Mouse (Mus musculus): ENCODE measurements around the gene Rassf8.

Gene Rassf8

GRCm38 (mm10) chr6:145776241-145776640 lies 29.7 kb downstream of the Rassf8 start:
- DNase-seq (ENCODE audit: low spot score in 2 of 2), result no peak

DNA sequence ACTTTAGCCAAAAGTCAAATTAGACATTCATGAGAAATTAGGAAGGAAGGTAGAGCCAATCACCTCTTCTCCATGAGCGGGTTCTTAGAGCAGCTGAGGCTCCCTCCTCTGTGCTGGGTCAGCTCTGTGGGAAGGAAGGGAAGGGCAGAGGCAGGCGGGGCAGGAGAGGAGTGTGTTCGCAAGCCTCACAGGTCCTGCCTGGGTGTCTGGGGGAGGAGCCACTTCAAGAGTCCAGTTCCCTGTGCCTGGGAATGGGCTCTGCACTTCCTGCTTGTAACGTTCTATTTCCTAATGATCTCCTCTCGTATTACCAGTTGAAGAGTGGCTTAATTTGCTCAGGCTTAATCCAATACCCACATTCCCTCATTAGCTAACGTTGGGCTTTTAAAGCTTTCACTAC lies 32.8 kb downstream of the Rassf8 start:
- no peak for DNase-seq (ENCODE audit: low spot score in 2 of 2)

DNA sequence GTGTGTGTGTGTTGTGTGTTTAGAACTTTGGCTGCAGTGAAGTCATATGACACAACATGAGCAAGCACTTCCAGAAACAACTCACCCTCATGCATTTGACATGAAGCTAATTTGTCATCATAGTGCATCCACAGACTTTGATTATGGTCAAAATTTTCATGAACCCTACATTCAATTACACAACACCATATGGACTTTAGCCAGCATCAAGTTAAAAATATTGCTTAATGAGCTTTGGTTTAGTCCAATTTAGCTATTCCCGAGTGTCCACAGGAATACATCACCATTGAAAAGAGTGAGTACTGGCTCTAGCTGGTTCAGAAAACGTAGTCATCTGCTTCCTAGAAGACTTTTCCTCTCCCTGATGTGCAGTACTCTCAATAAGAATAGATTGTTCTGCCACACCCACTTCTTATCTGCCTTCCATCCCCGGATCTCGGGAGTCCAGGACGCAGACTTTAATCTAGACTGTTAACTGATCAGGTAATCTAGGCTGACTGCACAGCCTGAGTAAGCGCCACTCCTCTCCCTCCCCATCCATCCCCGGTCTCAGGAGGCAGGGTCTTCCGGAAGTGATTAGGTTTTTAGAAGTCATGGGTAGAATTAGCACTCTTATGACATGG lies 33.7 kb downstream of the Rassf8 start:
- DNase-seq (ENCODE audit: low spot score in 2 of 2), result no peak

DNA sequence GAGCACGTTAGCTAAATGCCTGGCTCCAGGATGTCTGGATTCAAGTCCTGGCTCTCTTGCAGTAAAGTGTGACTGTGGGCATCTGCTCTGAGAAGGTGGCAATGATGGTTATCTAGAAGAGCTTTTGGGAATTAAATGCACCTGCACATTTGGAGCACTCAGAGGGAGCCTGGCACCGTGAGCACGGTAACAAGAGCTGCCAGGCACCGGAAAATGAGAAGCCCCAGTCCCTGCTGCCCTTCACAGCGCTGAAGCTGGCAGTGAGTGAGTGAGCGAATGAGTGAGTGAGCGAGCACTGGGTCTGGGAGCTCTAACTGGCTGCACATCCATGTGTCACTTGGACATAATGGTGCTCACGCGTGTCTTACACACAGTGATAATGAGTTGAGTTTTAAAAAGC lies 34.7 kb downstream of the Rassf8 start:
- no peak for DNase-seq (ENCODE audit: low spot score in 2 of 2)

- DNase-seq (ENCODE audit: low spot score in 2 of 2), result no peak
Measured at GRCm38 (mm10) chr6:145781966-145782365, 35.4 kb downstream of the Rassf8 start.

- DNase-seq (ENCODE audit: low spot score in 2 of 2), result no peak
Measured at GRCm38 (mm10) chr6:145787311-145787710, 40.8 kb downstream of the Rassf8 start.

- no peak for DNase-seq (ENCODE audit: low spot score in 2 of 2)
Measured at GRCm38 (mm10) chr6:145789738-145790137, 43.2 kb downstream of the Rassf8 start.

GRCm38 (mm10) chr6:145792373-145792772 lies 45.8 kb downstream of the Rassf8 start:
- DNase-seq (ENCODE audit: low spot score in 2 of 2), result no peak

- DNase-seq (ENCODE audit: low spot score in 2 of 2), result peak in 1 of 2 experiments; percentile 43
Measured at GRCm38 (mm10) chr6:145793109-145793593, 46.6 kb downstream of the Rassf8 start.

DNA sequence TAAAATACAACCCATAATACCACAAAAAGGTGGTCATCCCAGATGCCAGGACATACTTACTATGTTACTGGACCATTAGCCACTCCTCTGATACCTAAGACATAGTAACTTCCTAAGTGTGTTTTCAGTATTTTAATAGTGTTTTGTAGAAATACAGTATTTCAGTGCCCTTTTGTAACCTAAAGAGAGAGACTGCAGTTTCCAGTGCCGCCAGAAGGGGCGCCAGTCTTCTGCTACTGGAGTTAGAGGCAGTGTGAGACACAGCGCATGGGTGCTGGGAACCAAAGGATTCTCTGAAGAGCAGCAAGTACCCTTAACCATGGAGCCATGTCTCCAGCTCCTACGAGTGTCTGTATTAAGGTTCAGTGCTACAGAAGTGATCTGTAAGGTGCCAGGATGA lies 48.1 kb downstream of the Rassf8 start:
- no peak for DNase-seq (ENCODE audit: low spot score in 2 of 2)

GRCm38 (mm10) chr6:145796191-145797023 lies 49.9 kb downstream of the Rassf8 start:
- DNase-seq (ENCODE audit: low spot score in 2 of 2), result no peak

- DNase-seq (ENCODE audit: low spot score in 2 of 2), result no peak
Measured at GRCm38 (mm10) chr6:145797692-145798091, 51.1 kb downstream of the Rassf8 start.

DNA sequence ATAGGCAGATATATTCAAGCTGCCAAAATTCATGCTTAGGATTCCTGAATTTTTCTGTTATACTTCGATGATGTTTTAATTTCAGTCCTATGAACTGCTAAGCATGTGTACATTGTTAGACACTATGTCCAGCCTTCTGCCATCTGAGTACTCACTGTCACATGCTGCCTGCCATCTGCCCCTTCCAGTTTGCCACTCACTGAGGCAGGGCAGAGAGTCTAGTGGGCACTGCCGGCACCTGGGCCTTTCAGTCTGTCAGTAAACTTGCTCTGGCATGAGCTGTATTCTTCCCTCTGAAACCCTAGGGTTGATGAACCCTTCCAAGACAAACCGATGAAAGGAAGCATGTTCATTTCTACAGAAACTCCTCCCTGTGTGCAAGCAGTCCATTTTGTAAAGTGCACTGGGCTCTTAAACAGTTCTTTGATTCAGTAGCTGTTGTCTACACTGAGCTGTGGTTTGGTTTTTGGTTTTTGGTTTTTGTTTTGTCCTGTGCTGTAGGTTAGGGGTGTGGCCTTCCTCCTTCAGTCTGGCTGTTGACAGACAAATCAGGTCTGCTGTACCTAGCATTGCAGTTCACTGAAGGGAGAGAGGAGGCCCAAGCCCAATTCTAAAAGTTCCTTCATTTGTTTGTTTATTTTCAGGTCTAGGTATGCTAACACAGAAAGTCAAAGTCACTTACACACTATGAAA lies 55.4 kb downstream of the Rassf8 start:
- DNase-seq (ENCODE audit: low spot score in 2 of 2), result no peak

DNA sequence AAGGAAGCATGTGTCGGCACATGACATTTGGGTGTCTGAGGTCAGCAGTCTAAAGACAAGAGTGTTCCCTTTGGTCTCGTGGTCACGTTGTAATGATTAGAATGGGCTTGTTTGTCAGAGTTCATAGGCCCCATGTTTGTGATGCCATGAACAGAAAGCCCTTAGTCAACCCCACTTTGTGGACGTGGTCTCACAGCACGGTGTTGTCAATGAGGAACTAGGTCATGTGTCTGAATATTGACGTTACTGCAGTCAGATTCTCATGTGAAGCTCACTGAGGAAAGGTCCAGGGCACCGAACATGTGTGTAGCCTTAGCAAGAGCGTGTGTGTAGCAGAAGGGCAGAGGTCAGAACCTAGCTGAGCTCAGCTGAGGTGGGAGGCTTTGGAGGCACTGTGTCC lies 56.3 kb downstream of the Rassf8 start:
- DNase-seq (ENCODE audit: low spot score in 2 of 2), result no peak

GRCm38 (mm10) chr6:145804276-145804675 lies 57.7 kb downstream of the Rassf8 start:
- no peak for DNase-seq (ENCODE audit: low spot score in 2 of 2)

- no peak for DNase-seq (ENCODE audit: low spot score in 2 of 2)
Measured at GRCm38 (mm10) chr6:145806784-145807183, 60.2 kb downstream of the Rassf8 start.

DNA sequence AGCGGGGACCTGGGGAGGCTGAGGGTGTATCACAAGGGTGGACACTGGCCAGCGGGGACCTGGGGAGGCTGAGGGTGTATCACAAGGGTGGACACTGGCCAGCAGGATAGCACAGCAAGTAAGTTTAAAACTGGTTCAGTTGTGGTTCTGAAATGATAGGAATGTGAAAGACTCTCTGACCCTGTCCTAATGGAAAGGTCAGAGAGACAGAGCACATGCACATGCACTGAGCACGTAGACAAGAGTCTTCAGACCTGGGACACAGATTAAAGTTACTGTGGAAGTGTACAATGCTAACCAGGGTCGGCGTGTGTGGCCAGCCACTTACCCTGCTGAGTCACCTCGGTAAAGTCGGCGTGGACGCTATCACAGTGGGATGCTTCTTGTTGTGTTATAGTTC lies 61.4 kb downstream of the Rassf8 start:
- DNase-seq (ENCODE audit: low spot score in 2 of 2), result no peak

DNA sequence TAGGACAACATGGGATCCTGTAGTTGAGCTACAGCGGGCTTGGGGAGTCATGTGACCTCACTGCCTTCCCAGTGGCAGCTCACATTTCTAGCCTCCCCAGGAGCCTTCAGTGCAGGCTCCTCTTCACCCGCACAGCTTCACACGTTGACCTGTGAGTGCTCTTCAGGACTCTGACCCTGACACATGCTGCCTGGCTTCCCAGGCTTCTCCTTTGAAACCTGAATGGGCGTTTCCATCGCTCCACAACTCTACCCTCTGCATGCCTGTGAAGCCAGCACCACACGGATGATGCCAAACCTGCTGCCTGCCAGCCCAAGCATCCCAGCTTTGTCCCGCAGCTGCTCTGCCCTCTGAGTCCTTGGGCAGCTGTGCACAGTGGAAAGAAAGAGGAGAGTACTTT lies 63.0 kb downstream of the Rassf8 start:
- no peak for DNase-seq (ENCODE audit: low spot score in 2 of 2)

DNA sequence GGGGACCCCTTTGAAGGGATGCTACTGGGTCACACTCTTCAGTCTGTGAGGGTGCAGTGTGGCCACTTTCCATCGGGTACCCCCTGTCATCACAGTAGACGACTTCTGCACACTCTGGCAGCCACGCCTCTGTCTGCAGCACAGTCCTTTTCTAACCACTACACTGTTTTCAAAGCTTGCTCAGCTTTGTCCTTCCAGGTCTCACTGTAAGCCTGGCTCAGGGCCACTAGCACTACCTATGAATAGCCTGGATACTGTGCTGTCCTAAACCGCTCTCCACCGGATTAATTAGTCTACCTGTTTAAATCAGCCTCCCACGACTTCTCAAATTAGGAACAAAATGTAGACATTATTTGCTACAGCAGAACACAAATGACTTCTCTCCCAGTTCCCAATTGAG lies 63.5 kb downstream of the Rassf8 start:
- no peak for DNase-seq (ENCODE audit: low spot score in 2 of 2)

DNA sequence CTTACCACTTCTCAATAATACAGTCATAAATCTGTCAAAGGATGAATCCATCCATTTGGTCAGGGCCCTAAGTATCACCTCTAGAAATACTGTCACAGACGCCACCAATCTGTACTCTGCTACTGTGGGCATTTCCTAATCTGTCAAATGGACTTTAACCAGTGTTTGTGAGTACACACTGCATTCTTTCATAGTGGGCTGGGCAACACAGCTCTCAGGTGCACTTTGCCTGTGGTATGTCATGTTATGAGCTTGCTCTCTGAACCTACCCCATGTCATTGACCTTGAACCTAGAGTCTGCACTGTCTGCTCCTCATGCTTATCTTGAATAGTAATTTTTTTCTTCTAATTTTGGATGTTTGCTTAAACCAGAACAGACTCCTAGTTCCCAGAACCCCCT lies 64.6 kb downstream of the Rassf8 start:
- no peak for DNase-seq (ENCODE audit: low spot score in 2 of 2)

- DNase-seq (ENCODE audit: low spot score in 2 of 2), result peak in 1 of 2 experiments; percentile 5
Measured at GRCm38 (mm10) chr6:145815200-145815599, 68.7 kb downstream of the Rassf8 start.

DNA sequence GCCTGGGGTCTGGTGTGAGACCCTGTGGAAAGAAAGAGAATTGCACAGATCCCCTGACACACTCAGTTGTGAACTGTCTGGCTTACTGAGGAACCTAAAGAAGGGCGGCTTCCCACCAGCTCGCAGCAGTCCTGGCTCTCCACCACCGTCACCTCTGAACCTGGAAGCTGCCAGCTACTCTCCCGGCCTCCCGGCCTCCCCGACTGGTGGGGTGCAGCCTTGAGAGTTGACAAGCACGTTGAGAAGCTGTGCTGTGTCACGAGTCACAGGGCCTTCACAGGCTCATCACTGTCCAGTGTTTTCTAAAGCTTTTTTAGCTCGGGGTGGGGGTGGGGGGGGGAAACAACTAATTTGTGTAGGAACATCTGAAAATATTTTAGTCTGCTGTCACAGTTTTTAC lies 72.6 kb downstream of the Rassf8 start:
- DNase-seq (ENCODE audit: low spot score in 2 of 2), result no peak

- no peak for DNase-seq (ENCODE audit: low spot score in 2 of 2)
Measured at GRCm38 (mm10) chr6:145822218-145822617, 75.7 kb downstream of the Rassf8 start.

All from thymus, postnatal 10 days (tissue).